ENCODE assay signal across 12 mouse cellular contexts in the genomic region with DNA sequence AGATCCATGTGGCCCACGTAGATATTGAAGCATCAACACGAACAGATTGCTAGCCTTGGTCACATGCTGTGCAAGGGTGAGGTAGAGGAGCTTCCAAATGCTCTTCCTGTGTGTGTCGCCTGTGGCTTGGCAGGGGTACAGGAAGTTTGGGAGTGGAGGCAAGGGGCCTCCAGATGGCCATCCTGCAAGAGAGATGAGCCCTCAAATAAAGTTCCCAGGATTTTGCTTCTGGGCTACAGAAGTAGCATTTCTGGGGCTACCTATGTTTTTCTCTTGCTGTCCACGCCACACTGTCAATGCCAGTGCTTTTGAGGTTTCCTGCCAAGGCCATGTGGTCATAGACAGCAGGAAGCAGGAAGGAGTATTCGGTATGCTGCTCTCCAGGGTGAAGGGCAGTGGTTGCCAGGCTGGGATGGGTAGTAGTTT. TPM values are rescaled to one million over a fixed set of nuclear protein-coding genes. Genes with fewer than 3 reads are reported as not detected.
A peak's percentile ranks its signal among the peaks of the same experiment; 100 is the strongest.
DNase-seq lines count a peak whose midpoint lies in the region; ATAC-seq and TF ChIP-seq lines count a peak whose summit lies in the region.
"Had no signal": no experiment of that assay in that cellular context is flagged by ENCODE, and none has a peak within 500 bp of the region (broad histone marks: within the 10 kb centered on the region; RNA-seq: fewer than 3 reads in every experiment).

No protein-coding gene starts in this region.

- H3K27me3 ChIP-seq in liver, postnatal 0 days (ENCODE audit: insufficient read depth, low read length): no peaks in the 10 kb centered on the region
- no peaks in the 10 kb centered on the region for H3K27me3 ChIP-seq in stomach, postnatal 0 days (ENCODE audit: control insufficient read depth, insufficient read depth, low read length)
- H3K27me3 ChIP-seq: embryonic facial prominence, embryonic 15.5 days; limb, embryonic 12.5 days had no signal

- peaks cover 9% of the 10 kb centered on the region for H3K4me1 ChIP-seq in liver, postnatal 0 days (ENCODE audit: insufficient read depth)
- peaks cover 5% of the 10 kb centered on the region; the same call in 1 of the 2 replicates for H3K4me1 ChIP-seq in stomach, postnatal 0 days (replicated peaks; ENCODE audit: control insufficient read depth, insufficient read depth)

- H3K4me2 ChIP-seq in liver, postnatal 0 days (ENCODE audit: low read depth, low read length): no peak overlapping the region
- no peak overlapping the region for H3K4me2 ChIP-seq in stomach, postnatal 0 days (replicated peaks; ENCODE audit: low read depth)
- H3K4me2 ChIP-seq: embryonic facial prominence, embryonic 15.5 days; limb, embryonic 12.5 days had no signal

- TF ChIP-seq CTCF in liver, postnatal 0 days (IDR thresholded peaks at IDR 0.05; ENCODE audit: low read depth): no peak
- no peak for TF ChIP-seq CTCF in stomach, postnatal 0 days (IDR thresholded peaks at IDR 0.05; ENCODE audit: low read depth)

- no peaks in the 10 kb centered on the region for H3K9me3 ChIP-seq in liver, postnatal 0 days (ENCODE audit: low read length)
- no peaks in the 10 kb centered on the region for H3K9me3 ChIP-seq in stomach, postnatal 0 days (ENCODE audit: control insufficient read depth, low read length)
- H3K9me3 ChIP-seq: embryonic facial prominence, embryonic 15.5 days; limb, embryonic 12.5 days had no signal

- H3K9ac ChIP-seq in liver, postnatal 0 days (replicated peaks): no peak overlapping the region
- no peak overlapping the region for H3K9ac ChIP-seq in stomach, postnatal 0 days (ENCODE audit: low read length)
- H3K9ac ChIP-seq: embryonic facial prominence, embryonic 15.5 days; limb, embryonic 12.5 days had no signal

- no peaks in the 10 kb centered on the region for H3K36me3 ChIP-seq in liver, postnatal 0 days (replicated peaks; ENCODE audit: insufficient read depth, low read length)
- H3K36me3 ChIP-seq in stomach, postnatal 0 days (ENCODE audit: control insufficient read depth, insufficient read depth, low read length): no peaks in the 10 kb centered on the region
- H3K36me3 ChIP-seq: embryonic facial prominence, embryonic 15.5 days had no signal

- ATAC-seq in hematopoietic stem cell, adult 5-6 weeks (replicated peaks in 1 of 2; ENCODE audit: insufficient read depth in 1 of 2, low FRiP score in 2 of 2, low TSS enrichment in 1 of 2, low read depth in 1 of 2, poor library complexity in 2 of 2, severe bottlenecking in 2 of 2): peak; percentile 75 to 87
- no peak for ATAC-seq in CD4-positive, CD25-positive, alpha-beta regulatory T cell, adult 4 months
- ATAC-seq in liver, postnatal 0 days: no peak; the same call in 1 of the 2 replicates
- ATAC-seq in stomach, postnatal 0 days (ENCODE audit: low FRiP score, low TSS enrichment): no peak
- ATAC-seq: lung, postnatal 0 days had no signal

- H3K27ac ChIP-seq in liver, postnatal 0 days (ENCODE audit: low read depth): no peak overlapping the region
- H3K27ac ChIP-seq in stomach, postnatal 0 days (replicated peaks): no peak overlapping the region
- H3K27ac ChIP-seq: embryonic facial prominence, embryonic 15.5 days; limb, embryonic 12.5 days had no signal

- no peak overlapping the region for H3K4me3 ChIP-seq in liver, postnatal 0 days (ENCODE audit: low read depth, low read length)
- no peak overlapping the region for H3K4me3 ChIP-seq in stomach, postnatal 0 days (ENCODE audit: low read depth, low read length)
- H3K4me3 ChIP-seq: embryonic facial prominence, embryonic 15.5 days; limb, embryonic 12.5 days had no signal

- 25% methylated on average over 5 of the region's 5 CpGs for WGBS in liver, postnatal 0 days (ENCODE audit: insufficient replicate concordance)
- 59% methylated on average over 5 of the region's 5 CpGs for WGBS in stomach, postnatal 0 days

- TF ChIP-seq EP300 in liver, postnatal 0 days (IDR thresholded peaks at IDR 0.05; ENCODE audit: low read depth): no peak
- no peak for TF ChIP-seq EP300 in stomach, postnatal 0 days (optimal IDR thresholded peaks at IDR 0.05)

- intact Hi-C loops in heart, postnatal 25 days (cut with DNase I): no loop called here

- peak; percentile 48 to 65 for DNase-seq in heart, adult 9 months (ENCODE audit: low spot score in 2 of 2)
- DNase-seq in heart, postnatal 25 days (ENCODE audit: low spot score): no peak
- peak; percentile 8 to 15 for DNase-seq in B cell, adult 2 months
- peak; percentile 99 for DNase-seq in brain, adult 2 months (ENCODE audit: low read depth, low spot score)
- DNase-seq in liver, postnatal 0 days: no peak
- DNase-seq in stomach, postnatal 0 days (ENCODE audit: low spot score): no peak
- DNase-seq: thymus, adult 18-20 months had no signal

RNA-seq across cellular contexts. Expression of a gene that starts 15.1 kb away (rescaled TPM):
- 10 to 100 TPM; 20.5 to 28.4 TPM for total RNA-seq in heart, postnatal 25 days (2021)
- 4.9 and 11.3 TPM in 2 replicates for total RNA-seq in hematopoietic stem cell, adult 5-6 weeks (2017)
- polyA plus RNA-seq in CD4-positive, CD25-positive, alpha-beta regulatory T cell, adult 4 months (2017; shearing (Covaris generic)): 1 to 10 TPM; 2.8 to 4.4 TPM
- 1.3 and 1.4 TPM in 2 replicates for polyA plus RNA-seq in liver, postnatal 0 days (2015; fragmentation: Nextera tagmentation; extraction: Ambion mirVana)
- 3.5 and 3.6 TPM in 2 replicates for polyA plus RNA-seq in stomach, postnatal 0 days (2015; fragmentation: Nextera tagmentation; extraction: Ambion mirVana)

Comparison
In these comparisons a context has a peak if more than half of its experiments do, and no peak if none do; other contexts are left out.
1. DNase-seq: peak in heart, adult 9 months (2 of 2), B cell, adult 2 months (2 of 2) and brain, adult 2 months (single experiment); none in heart, postnatal 25 days (single experiment), liver, postnatal 0 days (single experiment) and stomach, postnatal 0 days (single experiment).
2. ATAC-seq: peak in hematopoietic stem cell, adult 5-6 weeks (2 of 2); none in CD4-positive, CD25-positive, alpha-beta regulatory T cell, adult 4 months (single experiment), liver, postnatal 0 days (single experiment) and stomach, postnatal 0 days (single experiment).